Mouse (Mus musculus) embryonic facial prominence, embryonic 11.5 days (tissue): ENCODE measurements around the gene Rcan2. TPM values are rescaled to one million over a fixed set of nuclear protein-coding genes. Genes with fewer than 3 reads are reported as not detected.

ENCODE experiments used
- ATAC-seq: fragments of 200-750 bp; cut with Nextera tagmentation; replicated peaks from 2 replicates; pipeline ENCODE4 v1.8.0; 2017; ENCODE audit warnings: low read depth; ENCODE audit not compliant: insufficient number of reproducible peaks, low FRiP score, low TSS enrichment
- DNase-seq: peaks from one replicate; pipeline ENCODE4 v3.0.0-alpha.2; 2015; ENCODE audit warnings: low spot score
- H3K27ac ChIP-seq: fragments of 300-500 bp; sonication (generic); replicated peaks from 2 replicates; pipeline ENCODE4 v1.5.1; 2014; ENCODE audit warnings: mild to moderate bottlenecking, low read depth, low read length, control low read depth
- H3K27me3 ChIP-seq: fragments of 300-500 bp; sonication (generic); 2 replicates; pipeline ENCODE4 v1.6.1; 2014; ENCODE audit warnings: mild to moderate bottlenecking, low read length, moderate library complexity, mixed read lengths; ENCODE audit not compliant: control insufficient read depth, insufficient read depth
- H3K36me3 ChIP-seq: fragments of 300-500 bp; sonication (generic); replicated peaks from 2 replicates; pipeline ENCODE4 v1.6.1; 2014; ENCODE audit warnings: low read depth, mild to moderate bottlenecking, low read length, moderate library complexity, mixed read lengths; ENCODE audit not compliant: control insufficient read depth, insufficient read depth
- H3K4me1 ChIP-seq: fragments of 300-500 bp; sonication (generic); 2 replicates; pipeline ENCODE4 v1.6.1; 2014; ENCODE audit warnings: low read length, mixed read lengths; ENCODE audit not compliant: control insufficient read depth, insufficient read depth
- H3K4me2 ChIP-seq: fragments of 300-500 bp; sonication (generic); 2 replicates; pipeline ENCODE4 v1.6.1; 2014; ENCODE audit warnings: low read depth, mild to moderate bottlenecking, control low read depth, low read length, moderate library complexity
- H3K4me3 ChIP-seq: fragments of 300-500 bp; sonication (generic); 2 replicates; pipeline ENCODE4 v1.5.1; 2014; ENCODE audit warnings: low read depth, low read length, control low read depth
- H3K9ac ChIP-seq: fragments of 300-500 bp; sonication (generic); replicated peaks from 2 replicates; pipeline ENCODE4 v1.6.1; 2014; ENCODE audit warnings: mild to moderate bottlenecking, control low read depth, low read length
- H3K9me3 ChIP-seq: fragments of 300-500 bp; sonication (generic); replicated peaks from 2 replicates; pipeline ENCODE4 v1.6.1; 2016; ENCODE audit warnings: mild to moderate bottlenecking, low read length, inconsistent platforms, mixed read lengths; ENCODE audit not compliant: control insufficient read depth
- WGBS: fragments of 180-500 bp; shearing (Covaris S2); extraction: QIAGEN DNeasy Blood & Tissue Kit; methylation state at CpG from one replicate; pipeline ENCODE4 v1.1.7; 2014; 5-methylcytosine and 5-hydroxymethylcytosine counted together
- polyA plus RNA-seq: library from polyadenylated mRNA; unstranded; fragments of >200 nt; fragmentation: Nextera tagmentation; extraction: Ambion mirVana; gene quantifications from 2 replicates; pipeline ENCODE4 v1.2.1, GENCODE M21; 2014

Gene Rcan2
- polyA plus RNA-seq, 1 experiment from 2014 or later, result 3.1 TPM

GRCm38 (mm10) chr17:43827261-43827660, 26.1 kb downstream of the Rcan2 start:
- no peaks in the 10 kb centered on the region for H3K36me3 ChIP-seq
- ATAC-seq (no peak), DNase-seq (no peak)
- no peaks in the 10 kb centered on the region for H3K4me1 ChIP-seq
- no peak overlapping the region for H3K9ac ChIP-seq
- H3K27me3 ChIP-seq, result no peaks in the 10 kb centered on the region
- no peak overlapping the region for H3K4me3 ChIP-seq
- WGBS, result 58% methylated on average over 3 of the region's 3 CpGs
- H3K4me2 ChIP-seq, result no peak overlapping the region
- H3K27ac ChIP-seq, result no peak overlapping the region
- no peaks in the 10 kb centered on the region for H3K9me3 ChIP-seq

- 76% methylated on average over 15 of the region's 15 CpGs for WGBS
- Histone ChIP-seq H3K36me3 (no peaks in the 10 kb centered on the region), H3K27ac (no peak overlapping the region), H3K4me3 (no peak overlapping the region), H3K9me3 (no peaks in the 10 kb centered on the region), H3K27me3 (no peaks in the 10 kb centered on the region), H3K9ac (no peak overlapping the region), H3K4me2 (no peak overlapping the region), H3K4me1 (no peaks in the 10 kb centered on the region)
- ATAC-seq (no peak), DNase-seq (no peak)
Measured at GRCm38 (mm10) chr17:43832401-43833124, 31.4 kb downstream of the Rcan2 start.

- Histone ChIP-seq H3K4me2 (no peak overlapping the region), H3K4me3 (no peak overlapping the region), H3K27ac (no peak overlapping the region), H3K9me3 (no peaks in the 10 kb centered on the region), H3K9ac (no peak overlapping the region), H3K27me3 (no peaks in the 10 kb centered on the region), H3K4me1 (no peaks in the 10 kb centered on the region), H3K36me3 (no peaks in the 10 kb centered on the region)
- no peak for ATAC-seq
- DNase-seq, result no peak
- WGBS, result 85% methylated on average over 9 of the region's 9 CpGs
Measured at GRCm38 (mm10) chr17:43840208-43840607, 39.1 kb downstream of the Rcan2 start.

DNA sequence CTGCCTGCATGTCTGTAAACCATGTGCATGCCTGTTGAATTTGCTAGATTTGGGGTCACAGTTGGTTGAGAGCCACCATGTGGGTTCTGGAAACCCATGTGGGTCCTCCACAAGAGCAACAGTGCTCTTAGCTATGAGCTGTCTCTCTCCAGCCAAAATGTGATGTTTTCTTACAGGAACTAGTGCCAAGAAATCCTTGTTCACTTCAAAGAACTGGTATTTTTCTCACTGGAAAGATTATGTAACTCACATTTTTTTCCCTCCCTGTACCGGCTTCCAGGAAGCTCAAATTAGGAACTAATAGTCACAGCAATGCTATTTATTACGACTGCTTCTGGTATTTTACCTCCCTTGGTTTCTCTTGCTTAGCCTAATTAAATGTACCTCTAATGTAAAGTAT, 45.6 kb downstream of the Rcan2 start:
- no peak for ATAC-seq

DNA sequence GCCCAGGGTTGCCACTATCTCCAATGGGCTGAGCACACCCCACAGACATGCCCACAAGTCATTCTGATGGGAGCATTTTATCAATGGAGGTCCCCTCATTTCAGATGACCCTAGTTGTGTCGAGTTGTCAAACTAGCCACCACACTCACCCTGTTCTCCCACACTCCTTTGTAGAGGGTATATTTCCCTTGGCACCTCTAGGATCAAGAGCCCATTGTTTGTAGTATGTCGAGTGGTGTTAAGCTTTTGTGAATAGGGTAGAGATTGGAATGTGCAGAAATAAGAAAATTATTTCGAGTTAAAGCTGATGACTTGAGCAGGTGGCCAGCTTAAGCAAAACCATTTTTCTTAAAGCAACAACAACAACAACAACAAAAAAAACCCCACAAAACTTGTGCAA, 47.8 kb downstream of the Rcan2 start:
- Histone ChIP-seq H3K9me3 (no peaks in the 10 kb centered on the region), H3K4me1 (no peaks in the 10 kb centered on the region), H3K9ac (no peak overlapping the region), H3K27me3 (no peaks in the 10 kb centered on the region), H3K27ac (no peak overlapping the region), H3K4me2 (no peak overlapping the region), H3K36me3 (no peaks in the 10 kb centered on the region), H3K4me3 (no peak overlapping the region)
- WGBS, result 71% methylated on average over 3 of the region's 3 CpGs
- DNase-seq (no peak), ATAC-seq (no peak)

More for the DNA sequence above, 45.6 kb downstream of the Rcan2 start:
- Histone ChIP-seq H3K9ac (no peak overlapping the region), H3K9me3 (no peaks in the 10 kb centered on the region), H3K4me3 (no peak overlapping the region), H3K27ac (no peak overlapping the region), H3K36me3 (no peaks in the 10 kb centered on the region), H3K4me2 (no peak overlapping the region), H3K27me3 (no peaks in the 10 kb centered on the region), H3K4me1 (no peaks in the 10 kb centered on the region)
- WGBS, result 75% methylated on average over 2 of the region's 2 CpGs
- no peak for DNase-seq

DNA sequence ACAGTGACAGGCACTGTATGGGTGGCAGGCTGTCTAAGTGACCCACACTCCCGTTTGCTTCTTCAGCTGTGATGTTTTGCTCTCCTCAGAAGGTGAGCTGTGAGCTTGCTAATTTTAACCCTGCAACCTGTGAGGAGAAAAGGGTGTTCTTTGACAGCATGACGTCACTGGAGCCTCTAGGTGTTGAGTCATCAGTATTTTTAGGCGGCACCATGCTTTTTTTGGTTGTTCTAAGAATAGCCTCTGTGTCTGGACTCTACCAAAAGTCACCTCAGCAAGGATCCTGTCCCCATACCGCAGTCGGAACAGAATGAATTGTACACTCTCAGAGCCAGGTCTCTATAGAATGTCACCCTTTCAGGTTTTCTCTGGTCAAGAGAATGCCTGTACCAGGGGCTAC, 54.0 kb downstream of the Rcan2 start:
- WGBS, result 81% methylated on average over 5 of the region's 5 CpGs

GRCm38 (mm10) chr17:43856081-43856480, 54.9 kb downstream of the Rcan2 start:
- Histone ChIP-seq H3K27me3 (no peaks in the 10 kb centered on the region), H3K4me1 (no peaks in the 10 kb centered on the region), H3K9me3 (no peaks in the 10 kb centered on the region), H3K4me3 (no peak overlapping the region), H3K9ac (no peak overlapping the region), H3K36me3 (no peaks in the 10 kb centered on the region), H3K4me2 (no peak overlapping the region), H3K27ac (no peak overlapping the region)
- 73% methylated on average over 4 of the region's 4 CpGs for WGBS
- ATAC-seq (no peak), DNase-seq (no peak)

More for the DNA sequence above, 54.0 kb downstream of the Rcan2 start:
- no peak for ATAC-seq
- Histone ChIP-seq H3K9ac (no peak overlapping the region), H3K4me1 (no peaks in the 10 kb centered on the region), H3K4me2 (no peak overlapping the region), H3K27ac (no peak overlapping the region), H3K4me3 (no peak overlapping the region), H3K36me3 (no peaks in the 10 kb centered on the region), H3K27me3 (no peaks in the 10 kb centered on the region), H3K9me3 (no peaks in the 10 kb centered on the region)
- DNase-seq, result no peak

- H3K9me3 ChIP-seq, result no peaks in the 10 kb centered on the region
- DNase-seq (no peak), ATAC-seq (no peak)
- H3K4me2 ChIP-seq, result no peak overlapping the region
- 86% methylated on average over 9 of the region's 9 CpGs for WGBS
- no peaks in the 10 kb centered on the region for H3K4me1 ChIP-seq
- H3K27ac ChIP-seq, result no peak overlapping the region
- H3K27me3 ChIP-seq, result no peaks in the 10 kb centered on the region
- no peaks in the 10 kb centered on the region for H3K36me3 ChIP-seq
- H3K4me3 ChIP-seq, result no peak overlapping the region
- no peak overlapping the region for H3K9ac ChIP-seq
Measured at GRCm38 (mm10) chr17:43868808-43869207, 67.7 kb downstream of the Rcan2 start.
